Mouse (Mus musculus) embryonic facial prominence, embryonic 14.5 days (tissue): Measurements from ENCODE around the gene Sh3rf1. TPM values are rescaled to one million over a fixed set of nuclear protein-coding genes. Genes with fewer than 3 reads are reported as not detected.

Experiments
- ATAC-seq: fragments of 200-750 bp; cut with Nextera tagmentation; 2 replicates; pipeline ENCODE4 v1.8.0; 2017; ENCODE audit warnings: low read depth, moderate number of reproducible peaks, moderate TSS enrichment
- DNase-seq: peaks from one replicate; pipeline ENCODE4 v3.0.0-alpha.2; 2015; ENCODE audit warnings: low spot score
- H3K27ac ChIP-seq: fragments of 300-500 bp; sonication (generic); replicated peaks from 2 replicates; pipeline ENCODE4 v1.5.1; 2014; ENCODE audit warnings: low read depth, mild to moderate bottlenecking, low read length, moderate library complexity
- H3K27me3 ChIP-seq: fragments of 300-500 bp; sonication (generic); replicated peaks from 2 replicates; pipeline ENCODE4 v1.6.1; 2014; ENCODE audit warnings: low read length; ENCODE audit not compliant: control insufficient read depth, insufficient read depth
- H3K36me3 ChIP-seq: fragments of 300-500 bp; sonication (generic); 2 replicates; pipeline ENCODE4 v1.6.1; 2014; ENCODE audit warnings: low read length, mixed read lengths; ENCODE audit not compliant: control insufficient read depth, insufficient read depth
- H3K4me1 ChIP-seq: fragments of 300-500 bp; sonication (generic); 2 replicates; pipeline ENCODE4 v1.6.1; 2014; ENCODE audit warnings: antibody characterized with exemption, low read length; ENCODE audit not compliant: control insufficient read depth, insufficient read depth
- H3K4me2 ChIP-seq: fragments of 300-500 bp; sonication (generic); 2 replicates; pipeline ENCODE4 v1.6.1; 2014; ENCODE audit warnings: low read depth, mild to moderate bottlenecking, low read length, moderate library complexity, mixed read lengths
- H3K4me3 ChIP-seq: fragments of 300-500 bp; sonication (generic); 2 replicates; pipeline ENCODE4 v1.5.1; 2014; ENCODE audit warnings: low read depth, mild to moderate bottlenecking, low read length
- H3K9ac ChIP-seq: fragments of 300-500 bp; sonication (generic); 2 replicates; pipeline ENCODE4 v1.6.1; 2014; ENCODE audit warnings: low read depth, mild to moderate bottlenecking, low read length, moderate library complexity, mixed read lengths
- H3K9me3 ChIP-seq: fragments of 300-500 bp; sonication (generic); 2 replicates; pipeline ENCODE4 v1.6.1; 2016; ENCODE audit warnings: low read length; ENCODE audit not compliant: control insufficient read depth
- WGBS: fragments of 180-500 bp; shearing (Covaris S2); extraction: QIAGEN DNeasy Blood & Tissue Kit; methylation state at CpG from one replicate; pipeline ENCODE4 v1.1.7; 2014; 5-methylcytosine and 5-hydroxymethylcytosine counted together
- polyA plus RNA-seq: library from polyadenylated mRNA; unstranded; fragments of >200 nt; fragmentation: Nextera tagmentation; extraction: Ambion mirVana; gene quantifications from 2 replicates; pipeline ENCODE4 v1.2.1, GENCODE M21; 2014

Gene Sh3rf1
- polyA plus RNA-seq, 1 experiment from 2014 or later, result 10.5 TPM

- Histone ChIP-seq H3K9ac (no peak overlapping the region), H3K27me3 (no peaks in the 10 kb centered on the region), H3K36me3 (no peaks in the 10 kb centered on the region), H3K27ac (no peak overlapping the region), H3K4me1 (peaks cover 32% of the 10 kb centered on the region), H3K9me3 (no peaks in the 10 kb centered on the region; the same call in 1 of the 2 replicates), H3K4me2 (no peak overlapping the region), H3K4me3 (no peak overlapping the region)
- ATAC-seq, result no peak
- no peak for DNase-seq
- 68% methylated on average over 7 of the region's 7 CpGs for WGBS
Observed at GRCm38 (mm10) chr8:61313016-61313415, 89.3 kb downstream of the Sh3rf1 start.

GRCm38 (mm10) chr8:61316012-61316767 lies 92.5 kb downstream of the Sh3rf1 start:
- H3K27ac ChIP-seq, result no peak overlapping the region
- H3K9ac ChIP-seq, result no peak overlapping the region
- H3K4me1 ChIP-seq, result peaks cover 13% of the 10 kb centered on the region
- no peaks in the 10 kb centered on the region for H3K36me3 ChIP-seq
- H3K9me3 ChIP-seq, result no peaks in the 10 kb centered on the region; the same call in 1 of the 2 replicates
- H3K4me2 ChIP-seq, result no peak overlapping the region
- WGBS, result 76% methylated on average over 10 of the region's 10 CpGs
- DNase-seq, result no peak
- H3K4me3 ChIP-seq, result no peak overlapping the region
- ATAC-seq, result no peak
- no peaks in the 10 kb centered on the region for H3K27me3 ChIP-seq

- H3K4me1 ChIP-seq, result 0 out of 2 replicates have a peak, but pooled peaks cover 9% of the 10 kb centered on the region
- no peak for DNase-seq
- no peaks in the 10 kb centered on the region; the same call in 1 of the 2 replicates for H3K9me3 ChIP-seq
- H3K36me3 ChIP-seq, result no peaks in the 10 kb centered on the region
- H3K4me3 ChIP-seq, result no peak overlapping the region
- WGBS, result 76% methylated on average over 10 of the region's 10 CpGs
- H3K27ac ChIP-seq, result no peak overlapping the region
- no peaks in the 10 kb centered on the region for H3K27me3 ChIP-seq
- no peak overlapping the region for H3K9ac ChIP-seq
- H3K4me2 ChIP-seq, result no peak overlapping the region
- no peak for ATAC-seq
Observed at GRCm38 (mm10) chr8:61316813-61317534, 93.3 kb downstream of the Sh3rf1 start.

GRCm38 (mm10) chr8:61317535-61318136 lies 94.0 kb downstream of the Sh3rf1 start:
- H3K36me3 ChIP-seq, result no peaks in the 10 kb centered on the region
- no peak overlapping the region for H3K4me2 ChIP-seq
- DNase-seq (no peak), ATAC-seq (no peak)
- H3K9ac ChIP-seq, result no peak overlapping the region
- 0 out of 2 replicates have a peak, but pooled peaks cover 12% of the 10 kb centered on the region for H3K4me1 ChIP-seq
- H3K9me3 ChIP-seq, result no peaks in the 10 kb centered on the region; the same call in 1 of the 2 replicates
- no peak overlapping the region for H3K4me3 ChIP-seq
- H3K27ac ChIP-seq, result no peak overlapping the region
- no peaks in the 10 kb centered on the region for H3K27me3 ChIP-seq
- WGBS, result 83% methylated on average over 6 of the region's 6 CpGs

GRCm38 (mm10) chr8:61321216-61321615 lies 97.5 kb downstream of the Sh3rf1 start:
- Histone ChIP-seq H3K9ac (no peak overlapping the region), H3K27me3 (no peaks in the 10 kb centered on the region), H3K4me3 (no peak overlapping the region), H3K27ac (no peak overlapping the region), H3K36me3 (no peaks in the 10 kb centered on the region), H3K4me1 (peaks cover 30% of the 10 kb centered on the region), H3K4me2 (no peak overlapping the region), H3K9me3 (no peaks in the 10 kb centered on the region; the same call in 1 of the 2 replicates)
- DNase-seq (no peak), ATAC-seq (no peak)
- WGBS, result 51% methylated on average over 3 of the region's 3 CpGs

- DNase-seq (no peak), ATAC-seq (no peak)
- Histone ChIP-seq H3K4me2 (no peak overlapping the region), H3K4me1 (peaks cover 30% of the 10 kb centered on the region), H3K27me3 (no peaks in the 10 kb centered on the region), H3K4me3 (no peak overlapping the region), H3K36me3 (no peaks in the 10 kb centered on the region), H3K27ac (no peak overlapping the region), H3K9ac (no peak overlapping the region), H3K9me3 (no peaks in the 10 kb centered on the region; the same call in 1 of the 2 replicates)
- WGBS, result 63% methylated on average over 5 of the region's 5 CpGs
Observed at GRCm38 (mm10) chr8:61321780-61322179, 98.1 kb downstream of the Sh3rf1 start.

- H3K9ac ChIP-seq, result no peak overlapping the region
- H3K4me3 ChIP-seq, result no peak overlapping the region
- DNase-seq, result no peak
- no peak overlapping the region for H3K4me2 ChIP-seq
- H3K9me3 ChIP-seq, result no peaks in the 10 kb centered on the region
- no peak overlapping the region for H3K27ac ChIP-seq
- no peaks in the 10 kb centered on the region for H3K36me3 ChIP-seq
- WGBS, result 61% methylated on average over 8 of the region's 8 CpGs
- H3K27me3 ChIP-seq, result no peaks in the 10 kb centered on the region
- H3K4me1 ChIP-seq, result peaks cover 30% of the 10 kb centered on the region
- ATAC-seq, result no peak
Observed at GRCm38 (mm10) chr8:61322462-61322861, 98.8 kb downstream of the Sh3rf1 start.

GRCm38 (mm10) chr8:61324363-61324914 lies 100.8 kb downstream of the Sh3rf1 start:
- ATAC-seq (peak; percentile 66), DNase-seq (peak; percentile 52)
- WGBS, result 31% methylated on average over 10 of the region's 10 CpGs
- no peaks in the 10 kb centered on the region for H3K27me3 ChIP-seq
- H3K9me3 ChIP-seq, result no peaks in the 10 kb centered on the region
- H3K9ac ChIP-seq, result no peak overlapping the region
- no peak overlapping the region; the same call in 1 of the 2 replicates for H3K27ac ChIP-seq
- no peak overlapping the region for H3K4me3 ChIP-seq
- peaks cover 30% of the 10 kb centered on the region for H3K4me1 ChIP-seq
- H3K4me2 ChIP-seq, result no peak overlapping the region
- peaks cover 5% of the 10 kb centered on the region; the same call in 1 of the 2 replicates for H3K36me3 ChIP-seq
